Mouse (Mus musculus) neural tube, embryonic 13.5 days (tissue): ENCODE results near the gene C87499. TPM values are rescaled to one million over a fixed set of nuclear protein-coding genes. Genes with fewer than 3 reads are reported as not detected.

Experiments
- ATAC-seq: fragments of 200-750 bp; cut with Nextera tagmentation; 2 replicates; pipeline ENCODE4 v1.8.0; 2017; ENCODE audit warnings: low read depth, mild to moderate bottlenecking, moderate TSS enrichment, moderate library complexity
- H3K27ac ChIP-seq: fragments of 300-500 bp; sonication (generic); replicated peaks from 2 replicates; pipeline ENCODE4 v1.5.1; 2015; ENCODE audit warnings: moderate library complexity, mild to moderate bottlenecking, inconsistent platforms
- H3K27me3 ChIP-seq: fragments of 300-500 bp; sonication (generic); 2 replicates; pipeline ENCODE4 v1.6.1; 2015; ENCODE audit warnings: mild to moderate bottlenecking, inconsistent platforms
- H3K36me3 ChIP-seq: fragments of 300-500 bp; sonication (generic); 2 replicates; pipeline ENCODE4 v1.6.1; 2015; ENCODE audit warnings: mild to moderate bottlenecking, inconsistent platforms
- H3K4me1 ChIP-seq: fragments of 300-500 bp; sonication (generic); replicated peaks from 2 replicates; pipeline ENCODE4 v1.6.1; 2015; ENCODE audit warnings: inconsistent platforms
- H3K4me2 ChIP-seq: fragments of 300-500 bp; sonication (generic); 2 replicates; pipeline ENCODE4 v1.6.1; 2015; ENCODE audit warnings: inconsistent platforms, mild to moderate bottlenecking, moderate library complexity
- H3K4me3 ChIP-seq: fragments of 300-500 bp; sonication (generic); 2 replicates; pipeline ENCODE4 v1.5.1; 2015; ENCODE audit warnings: mild to moderate bottlenecking, inconsistent platforms
- H3K9ac ChIP-seq: fragments of 300-500 bp; sonication (generic); 2 replicates; pipeline ENCODE4 v1.6.1; 2015; ENCODE audit warnings: moderate library complexity, mild to moderate bottlenecking, inconsistent platforms
- H3K9me3 ChIP-seq: fragments of 300-500 bp; sonication (generic); 2 replicates; pipeline ENCODE4 v1.6.1; 2016; ENCODE audit warnings: inconsistent platforms
- WGBS: fragments of 180-500 bp; shearing (Covaris S2); methylation state at CpG from one replicate; pipeline ENCODE4 v1.1.7; 2015; 5-methylcytosine and 5-hydroxymethylcytosine counted together
- polyA plus RNA-seq: library from polyadenylated mRNA; unstranded; fragments of >200 nt; fragmentation: Nextera tagmentation; extraction: Ambion mirVana; gene quantifications from 2 replicates; pipeline ENCODE4 v1.2.1, GENCODE M21; 2015

C87499 gene
- polyA plus RNA-seq, result not detected in 2 replicates

DNA sequence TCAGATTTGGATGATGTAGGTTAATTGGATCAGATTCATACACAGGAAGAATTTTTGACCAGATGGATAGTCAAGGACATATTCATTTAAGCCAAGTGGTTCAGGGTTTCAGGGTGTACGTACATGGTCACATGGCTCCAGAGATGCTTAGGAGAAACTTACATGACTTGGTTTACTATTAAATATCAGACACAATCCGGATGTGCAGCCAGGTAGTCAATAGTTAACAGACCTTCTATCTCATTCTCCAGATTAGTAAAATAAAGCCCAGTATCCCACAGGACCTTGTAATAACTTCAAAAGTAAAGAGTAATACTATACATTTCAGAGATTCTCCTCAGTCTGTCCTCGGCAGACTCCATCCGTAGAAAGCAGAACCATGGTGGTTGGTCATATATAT lies at the start of gene C87499:
TSS of gene C87499 (minus strand) at position 101 of the 400 bp plus-strand sequence.
- no peak for ATAC-seq
- WGBS, result 90% methylated on average over 4 of the region's 4 CpGs
- no peaks in the 10 kb centered on the region for H3K36me3 ChIP-seq

DNA sequence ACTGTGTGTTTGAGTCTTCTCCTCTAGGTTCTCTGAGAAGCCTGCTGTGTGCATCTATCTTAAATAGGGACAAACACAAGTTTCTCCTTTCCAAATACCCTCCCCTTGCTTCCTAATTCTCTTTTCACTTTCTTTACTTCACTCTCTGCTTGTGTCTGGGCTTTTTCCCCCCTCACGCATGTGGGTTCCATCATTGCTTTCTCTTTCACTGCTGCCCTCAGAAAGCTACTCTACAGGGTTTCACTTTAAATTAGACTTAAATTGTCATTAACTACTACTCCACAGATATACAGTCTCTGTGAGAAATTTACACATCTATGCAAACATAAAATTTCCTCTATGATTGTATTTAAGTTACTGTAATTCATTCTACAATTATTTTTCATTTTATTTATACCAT lies 49.6 kb upstream of the C87499 start, which contains the start of gene Ifna2:
TSS of gene Ifna2 (minus strand) at position 101 of the 400 bp plus-strand sequence.
- no peaks in the 10 kb centered on the region for H3K36me3 ChIP-seq
- H3K27me3 ChIP-seq, result no peaks in the 10 kb centered on the region
- H3K9me3 ChIP-seq, result no peaks in the 10 kb centered on the region
- 94% methylated on average over 1 of the region's 1 CpGs for WGBS
- H3K4me3 ChIP-seq, result no peak within 1 kb of the TSS
- no peak within 1 kb of the TSS for H3K9ac ChIP-seq
- ATAC-seq, result no peak
- no peak within 1 kb of the TSS for H3K27ac ChIP-seq
- no peaks in the 10 kb centered on the region for H3K4me1 ChIP-seq
- no peak within 1 kb of the TSS for H3K4me2 ChIP-seq

More for the DNA sequence above, at the start of gene C87499:
- no peaks in the 10 kb centered on the region for H3K9me3 ChIP-seq
- H3K4me1 ChIP-seq, result no peaks in the 10 kb centered on the region
- no peak within 1 kb of the TSS for H3K4me3 ChIP-seq
- H3K27me3 ChIP-seq, result no peaks in the 10 kb centered on the region
- no peak within 1 kb of the TSS for H3K9ac ChIP-seq
- H3K4me2 ChIP-seq, result no peak within 1 kb of the TSS
- no peak within 1 kb of the TSS for H3K27ac ChIP-seq

DNA sequence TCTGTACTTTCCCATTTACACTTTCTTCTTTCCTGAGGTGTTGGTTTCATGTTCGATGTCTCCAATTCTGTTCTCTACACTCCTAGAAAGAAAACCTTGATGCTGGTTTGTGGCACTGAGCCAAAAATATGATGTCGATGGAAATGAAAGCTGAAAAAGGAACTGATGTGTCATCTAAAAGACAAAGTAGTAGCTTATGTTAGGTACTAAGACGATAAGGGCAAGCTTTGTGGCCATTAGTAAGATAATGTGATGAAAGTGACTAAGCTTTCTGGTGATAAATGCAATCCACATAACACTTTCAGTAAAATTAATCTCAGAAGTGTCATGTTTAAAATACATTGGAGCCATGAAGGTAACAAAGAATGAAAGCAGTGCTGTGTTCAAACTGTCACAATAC lies 47.1 kb upstream of the C87499 start:
- H3K27me3 ChIP-seq, result no peaks in the 10 kb centered on the region

DNA sequence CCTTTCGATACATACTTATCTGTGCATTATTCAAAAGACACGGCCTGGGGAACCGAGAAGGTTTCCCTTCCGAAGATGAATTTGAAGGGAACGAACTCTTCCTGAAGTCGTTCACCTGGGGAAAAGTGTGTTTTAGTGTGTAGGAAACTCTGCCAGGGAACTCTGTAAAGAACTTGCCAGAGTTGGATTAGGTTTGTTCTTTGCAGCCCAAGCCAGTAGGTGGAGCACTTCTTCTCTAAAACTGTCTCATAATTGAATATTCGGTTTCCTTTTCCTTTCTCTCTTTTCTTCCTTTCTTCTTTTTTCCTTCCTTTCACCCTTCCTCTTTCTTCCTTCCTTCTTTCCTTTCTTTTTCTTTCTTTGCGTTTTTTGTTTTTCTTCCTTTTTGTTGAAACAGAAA lies 46.2 kb upstream of the C87499 start:
- 54% methylated on average over 8 of the region's 8 CpGs for WGBS
- no peak overlapping the region for H3K27ac ChIP-seq
- no peaks in the 10 kb centered on the region for H3K4me1 ChIP-seq
- H3K4me2 ChIP-seq, result no peak overlapping the region
- H3K36me3 ChIP-seq, result no peaks in the 10 kb centered on the region
- no peaks in the 10 kb centered on the region for H3K9me3 ChIP-seq
- H3K27me3 ChIP-seq, result no peaks in the 10 kb centered on the region
- H3K4me3 ChIP-seq, result no peak overlapping the region
- ATAC-seq, result no peak
- no peak overlapping the region for H3K9ac ChIP-seq

More for the DNA sequence above, 47.1 kb upstream of the C87499 start:
- no peak overlapping the region for H3K4me2 ChIP-seq
- no peak overlapping the region for H3K9ac ChIP-seq
- H3K4me3 ChIP-seq, result no peak overlapping the region
- H3K4me1 ChIP-seq, result no peaks in the 10 kb centered on the region
- no peaks in the 10 kb centered on the region for H3K36me3 ChIP-seq
- no peaks in the 10 kb centered on the region for H3K9me3 ChIP-seq
- no peak overlapping the region for H3K27ac ChIP-seq
- 78% methylated on average over 3 of the region's 3 CpGs for WGBS
- ATAC-seq, result no peak

DNA sequence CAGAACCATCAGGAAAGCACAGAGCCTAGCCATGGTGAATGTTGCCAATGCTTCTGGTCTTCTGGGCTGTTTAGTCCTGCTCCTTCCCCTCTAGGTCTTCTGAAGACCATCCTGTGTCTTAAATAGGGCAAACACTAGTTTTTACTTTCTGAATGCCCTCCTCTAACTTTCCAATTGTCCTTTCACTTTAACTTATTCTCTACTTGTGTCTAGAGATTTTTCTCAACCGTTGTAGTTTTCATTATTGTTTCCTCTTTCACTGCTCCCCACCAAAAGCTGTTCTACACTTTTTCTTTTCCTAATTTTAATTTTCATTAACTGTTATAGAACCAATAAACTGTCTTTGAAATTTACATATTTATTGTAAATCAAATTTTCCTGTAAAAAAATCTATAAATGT lies 42.6 kb upstream of the C87499 start, which contains the start of gene Ifna16:
TSS of gene Ifna16 (minus strand) at position 101 of the 400 bp plus-strand sequence.
- Histone ChIP-seq H3K4me1 (no peaks in the 10 kb centered on the region), H3K4me3 (no peak within 1 kb of the TSS), H3K27ac (no peak within 1 kb of the TSS), H3K27me3 (no peaks in the 10 kb centered on the region), H3K9me3 (no peaks in the 10 kb centered on the region), H3K9ac (no peak within 1 kb of the TSS), H3K36me3 (no peaks in the 10 kb centered on the region), H3K4me2 (no peak within 1 kb of the TSS)
- WGBS, result 88% methylated on average over 1 of the region's 1 CpGs
- ATAC-seq, result no peak

DNA sequence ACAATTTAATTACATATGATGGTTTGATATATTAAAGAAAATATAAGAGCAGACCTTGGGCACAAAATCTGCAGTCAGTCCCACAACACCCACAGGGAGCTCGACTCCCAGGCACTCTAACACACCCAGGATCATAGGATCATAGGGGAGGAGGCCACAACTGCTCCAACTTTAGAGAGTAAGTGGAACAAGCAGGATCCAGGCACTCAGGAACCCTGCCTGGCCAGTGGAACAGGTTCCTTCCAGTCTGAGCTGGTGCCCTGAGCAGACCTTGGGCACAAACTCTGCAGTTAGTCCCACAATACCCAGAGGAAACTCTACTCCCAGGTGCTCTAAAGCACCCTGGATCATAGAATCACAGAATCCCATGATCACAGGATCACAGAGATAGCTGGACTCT lies 21.2 kb upstream of the C87499 start:
- Histone ChIP-seq H3K4me3 (no peak overlapping the region), H3K36me3 (no peaks in the 10 kb centered on the region), H3K4me1 (no peaks in the 10 kb centered on the region), H3K9ac (no peak overlapping the region), H3K9me3 (no peaks in the 10 kb centered on the region), H3K27ac (no peak overlapping the region), H3K4me2 (no peak overlapping the region), H3K27me3 (no peaks in the 10 kb centered on the region)
- ATAC-seq, result no peak
- WGBS, result 48% methylated on average over 1 of the region's 1 CpGs

DNA sequence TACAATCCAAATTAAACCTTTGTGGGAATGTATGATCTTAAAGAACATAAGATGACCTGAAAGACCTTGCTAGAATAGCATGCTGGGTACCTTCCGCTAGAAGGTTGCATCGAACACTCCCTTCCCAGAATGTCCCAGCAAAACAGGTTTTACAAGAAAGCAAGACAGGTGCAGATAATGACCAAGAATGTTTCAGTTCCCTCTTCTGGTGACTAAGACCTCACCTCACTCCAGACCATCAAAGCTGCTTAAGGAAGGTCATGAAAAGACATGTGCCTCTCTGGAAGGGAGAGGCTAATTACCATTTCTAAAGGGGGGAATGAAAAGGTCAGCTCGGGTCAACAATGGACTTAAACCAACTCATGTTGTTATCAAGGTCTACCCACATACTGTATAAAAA lies 19.4 kb upstream of the C87499 start:
- Histone ChIP-seq H3K4me2 (no peak overlapping the region), H3K9me3 (no peaks in the 10 kb centered on the region), H3K36me3 (no peaks in the 10 kb centered on the region), H3K4me3 (no peak overlapping the region), H3K9ac (no peak overlapping the region), H3K4me1 (no peaks in the 10 kb centered on the region), H3K27ac (no peak overlapping the region), H3K27me3 (no peaks in the 10 kb centered on the region)
- 78% methylated on average over 3 of the region's 3 CpGs for WGBS
- ATAC-seq, result no peak

DNA sequence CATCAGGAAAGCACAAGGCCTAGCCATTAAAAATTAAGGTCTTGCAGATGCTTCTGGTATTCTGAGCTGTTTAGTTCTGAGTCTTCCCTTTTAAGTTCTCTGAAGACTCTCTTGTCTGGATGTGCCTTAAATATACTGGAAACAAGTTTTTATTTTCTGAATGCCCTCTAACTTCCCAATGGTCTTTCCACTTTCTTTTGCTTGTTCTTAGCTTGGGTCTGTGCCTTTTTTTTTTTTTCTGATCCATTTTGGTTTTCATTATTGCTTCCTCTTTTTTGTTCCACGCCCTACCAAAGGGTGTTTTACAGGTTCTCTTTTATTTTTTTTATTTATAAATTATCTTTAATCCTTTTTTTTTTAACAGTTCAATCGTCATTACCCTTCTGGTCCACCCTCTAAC lies 10.1 kb upstream of the C87499 start, which contains the start of gene Ifna13:
TSS of gene Ifna13 (minus strand) at position 101 of the 400 bp plus-strand sequence.
- H3K4me1 ChIP-seq, result no peaks in the 10 kb centered on the region
- ATAC-seq, result no peak
- 72% methylated on average over 2 of the region's 2 CpGs for WGBS

DNA sequence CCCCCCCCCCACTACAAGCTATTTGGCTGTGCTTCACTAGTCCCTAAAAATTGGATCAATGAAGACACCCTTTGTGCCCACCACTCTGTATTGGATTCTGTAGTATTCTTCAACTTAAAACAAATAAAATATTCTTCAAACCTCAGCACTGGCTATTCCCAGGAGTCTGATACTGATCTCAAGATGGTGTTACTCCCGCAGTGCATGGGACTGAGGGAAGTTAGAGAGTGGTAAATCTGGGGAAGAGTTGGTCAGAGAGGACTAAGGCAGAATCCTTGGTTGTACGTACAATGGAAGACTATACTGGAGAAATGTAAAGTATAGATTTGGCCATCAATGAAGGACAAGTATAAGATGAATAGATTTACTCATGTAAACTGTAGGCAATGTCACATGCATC lies 8.3 kb upstream of the C87499 start:
- 35% methylated on average over 2 of the region's 2 CpGs for WGBS
- Histone ChIP-seq H3K4me1 (no peaks in the 10 kb centered on the region), H3K27me3 (no peaks in the 10 kb centered on the region)

More for the DNA sequence above, 10.1 kb upstream of the C87499 start, which contains the start of gene Ifna13:
- H3K27ac ChIP-seq, result no peak within 1 kb of the TSS
- H3K4me3 ChIP-seq, result no peak within 1 kb of the TSS
- H3K9me3 ChIP-seq, result no peaks in the 10 kb centered on the region
- H3K36me3 ChIP-seq, result no peaks in the 10 kb centered on the region
- H3K4me2 ChIP-seq, result no peak within 1 kb of the TSS
- H3K27me3 ChIP-seq, result no peaks in the 10 kb centered on the region
- H3K9ac ChIP-seq, result no peak within 1 kb of the TSS

DNA sequence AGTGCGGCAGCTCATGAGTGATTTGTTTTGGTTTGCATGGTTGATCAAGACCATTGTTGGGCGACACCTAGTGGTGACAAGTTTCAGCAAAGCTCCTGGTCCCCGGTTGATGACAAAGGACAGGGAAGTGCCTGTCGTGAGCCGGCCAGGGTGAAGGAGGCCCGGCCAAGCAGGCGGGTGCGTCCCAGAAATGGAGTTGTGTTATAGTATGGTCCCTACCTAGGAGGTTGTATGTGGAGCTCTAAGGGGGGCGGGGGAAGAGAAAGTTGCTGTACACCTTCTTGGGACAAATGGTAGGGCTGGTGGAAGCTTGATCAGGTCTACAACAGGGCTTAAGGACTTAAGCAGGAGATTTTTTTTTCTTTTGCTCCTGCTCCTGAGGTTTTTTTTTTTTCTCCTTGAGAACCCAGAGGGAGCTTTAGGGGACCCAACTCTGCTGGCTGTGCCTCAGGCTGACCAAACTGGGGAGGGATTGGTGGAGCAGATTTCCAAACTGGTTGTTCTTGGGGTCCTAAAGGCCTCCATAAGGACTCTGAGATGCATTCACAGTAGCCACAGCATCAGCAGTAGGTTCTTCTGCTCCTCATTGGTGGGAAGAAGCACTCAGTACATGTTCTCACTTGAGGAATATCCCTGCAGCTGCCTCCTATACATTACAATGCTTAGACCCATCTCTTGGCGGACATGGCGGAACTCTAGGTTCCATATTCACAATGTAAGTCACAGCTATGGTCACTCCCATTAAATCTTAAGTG lies 7.0 kb upstream of the C87499 start:
- ATAC-seq, result peak; percentile 93
- H3K36me3 ChIP-seq, result no peaks in the 10 kb centered on the region
- no peaks in the 10 kb centered on the region for H3K4me1 ChIP-seq
- H3K27ac ChIP-seq, result no peak overlapping the region
- H3K4me3 ChIP-seq, result peak overlapping the region; percentile 26
- peak overlapping the region; percentile 46 for H3K4me2 ChIP-seq
- no peaks in the 10 kb centered on the region for H3K27me3 ChIP-seq
- peak overlapping the region; percentile 31; the same call in 1 of the 2 replicates for H3K9ac ChIP-seq
- 17% methylated on average over 11 of the region's 11 CpGs for WGBS
- H3K9me3 ChIP-seq, result no peaks in the 10 kb centered on the region

More for the DNA sequence above, 8.3 kb upstream of the C87499 start:
- Histone ChIP-seq H3K36me3 (no peaks in the 10 kb centered on the region), H3K4me2 (no peak overlapping the region), H3K9ac (no peak overlapping the region), H3K4me3 (no peak overlapping the region), H3K27ac (no peak overlapping the region), H3K9me3 (no peaks in the 10 kb centered on the region)
- ATAC-seq, result no peak

DNA sequence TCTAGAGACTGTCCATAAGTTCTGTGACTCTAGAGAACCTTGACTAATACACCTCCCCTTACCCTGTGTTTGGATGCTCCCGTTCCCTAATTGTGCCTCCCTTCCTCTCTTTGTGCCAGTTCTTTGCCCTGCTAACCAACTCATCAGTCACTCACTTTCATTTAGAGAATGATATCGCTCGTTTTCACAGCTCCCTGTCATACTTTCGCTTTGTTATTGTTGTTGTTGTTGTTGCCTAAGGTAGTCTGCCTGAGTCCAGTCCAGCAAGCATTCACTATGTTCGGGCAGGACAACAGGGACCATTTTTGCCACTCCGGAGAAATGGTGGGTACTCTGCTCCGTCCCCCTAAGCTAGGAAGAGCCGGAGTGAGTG lies 6.5 kb upstream of the C87499 start:
- WGBS, result 67% methylated on average over 8 of the region's 8 CpGs
- no peak for ATAC-seq
- H3K4me3 ChIP-seq, result peak overlapping the region; percentile 26
- no peaks in the 10 kb centered on the region for H3K36me3 ChIP-seq
- no peak overlapping the region for H3K27ac ChIP-seq
- H3K4me2 ChIP-seq, result peak overlapping the region; percentile 46
- H3K9ac ChIP-seq, result peak overlapping the region; percentile 31; the same call in 1 of the 2 replicates
- H3K4me1 ChIP-seq, result no peaks in the 10 kb centered on the region
- H3K9me3 ChIP-seq, result no peaks in the 10 kb centered on the region
- H3K27me3 ChIP-seq, result no peaks in the 10 kb centered on the region

DNA sequence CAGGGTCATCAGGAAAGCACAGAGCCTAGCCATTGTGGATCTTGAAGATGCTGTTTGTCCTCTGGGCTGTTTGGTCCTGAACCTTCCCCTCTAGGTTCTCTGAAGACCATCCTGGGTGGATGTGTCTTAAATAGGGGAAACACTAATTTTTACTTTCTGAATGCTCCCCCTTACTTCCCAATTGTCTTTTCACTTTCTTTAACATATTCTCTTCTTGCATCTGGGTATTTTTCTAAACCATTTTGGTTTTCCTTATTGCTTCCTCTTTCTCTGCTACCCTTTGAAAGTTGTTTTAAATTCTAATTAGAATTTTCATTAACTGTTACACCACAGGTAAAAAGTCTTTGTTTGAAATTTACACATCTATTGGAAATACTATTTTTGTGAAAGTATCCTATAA lies 30.9 kb downstream of the C87499 start, which contains the start of gene Ifna12:
TSS of gene Ifna12 (minus strand) at position 101 of the 400 bp plus-strand sequence.
- no peaks in the 10 kb centered on the region for H3K9me3 ChIP-seq
- no peaks in the 10 kb centered on the region for H3K27me3 ChIP-seq
- no peak within 1 kb of the TSS for H3K4me2 ChIP-seq
- no peaks in the 10 kb centered on the region for H3K36me3 ChIP-seq
- no peak within 1 kb of the TSS for H3K9ac ChIP-seq
- no peak within 1 kb of the TSS for H3K27ac ChIP-seq
- H3K4me1 ChIP-seq, result no peaks in the 10 kb centered on the region
- H3K4me3 ChIP-seq, result no peak within 1 kb of the TSS
- ATAC-seq, result no peak
